Mouse (Mus musculus) gastrocnemius, postnatal 14 days (tissue): ENCODE results near the gene Sdc4. TPM values are rescaled to one million over a fixed set of nuclear protein-coding genes. Genes with fewer than 3 reads are reported as not detected.

Experiments used
- DNase-seq: peaks from one replicate; pipeline ENCODE4 v3.0.0; 2021; ENCODE audit warnings: mixed read lengths
- intact Hi-C: fragments of 180-260 bp; cut with DNase I; formaldehyde crosslinking; loops from one replicate; pipeline ENCODE4 v1.15.1; 2025; ENCODE audit warnings: low total_unique reads
- total RNA-seq, 2 experiments: library from RNA; stranded (reverse); gene quantifications; 2 replicates each; pipeline ENCODE4 v1.2.3; 2021

Sdc4 gene
- total RNA-seq, 2 experiments from 2014 or later, result 45.1 to 72.6 TPM

DNA sequence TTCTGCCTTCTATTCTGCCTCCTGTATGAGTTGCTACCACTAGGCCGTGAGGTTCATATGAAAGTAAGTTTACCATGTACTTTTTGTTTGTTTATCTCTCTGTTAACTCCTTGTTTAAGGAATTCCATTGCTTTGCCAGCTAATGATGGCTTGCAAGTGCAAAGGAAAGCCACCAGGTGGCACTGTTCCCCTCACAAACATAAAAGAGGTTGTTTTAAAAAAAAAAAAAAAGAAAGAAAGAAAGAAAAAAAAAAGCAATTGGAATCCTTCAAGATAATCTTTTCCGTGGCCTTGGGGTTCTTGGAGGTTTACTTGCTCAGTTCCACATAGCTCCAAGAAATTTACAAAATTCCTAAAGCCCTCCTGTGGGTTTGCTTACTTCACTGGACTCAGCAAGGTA, 26.5 kb downstream of the Sdc4 start:
- intact Hi-C loops, result loop anchor here (5.0 kb wide), 1 partner anchor 45 kb away; the partner anchor contains the start of gene Gm20458
- no peak for DNase-seq

DNA sequence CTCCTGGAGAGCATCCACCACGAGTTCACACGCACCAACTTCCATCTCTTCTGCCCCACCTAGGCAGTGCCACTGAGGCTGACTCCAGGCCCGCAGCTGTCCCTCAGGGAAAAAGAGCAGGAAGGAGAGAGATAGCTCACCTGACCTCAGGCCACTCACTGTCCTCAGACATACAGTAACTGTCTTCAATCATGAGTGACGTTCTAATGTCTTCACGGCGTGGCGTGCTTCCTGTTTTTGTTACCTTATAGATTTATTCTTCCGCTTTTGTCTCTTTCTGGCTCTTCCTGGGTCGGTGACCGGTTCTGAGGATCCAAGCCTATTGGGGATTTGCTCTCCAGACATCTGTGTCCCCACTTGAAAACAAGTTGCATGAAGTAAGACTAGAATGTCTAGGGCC, 29.1 kb downstream of the Sdc4 start:
- intact Hi-C loops, result loop anchor here (2.0 kb wide), 1 partner anchor 104 kb away; no protein-coding TSS in a partner anchor

DNA sequence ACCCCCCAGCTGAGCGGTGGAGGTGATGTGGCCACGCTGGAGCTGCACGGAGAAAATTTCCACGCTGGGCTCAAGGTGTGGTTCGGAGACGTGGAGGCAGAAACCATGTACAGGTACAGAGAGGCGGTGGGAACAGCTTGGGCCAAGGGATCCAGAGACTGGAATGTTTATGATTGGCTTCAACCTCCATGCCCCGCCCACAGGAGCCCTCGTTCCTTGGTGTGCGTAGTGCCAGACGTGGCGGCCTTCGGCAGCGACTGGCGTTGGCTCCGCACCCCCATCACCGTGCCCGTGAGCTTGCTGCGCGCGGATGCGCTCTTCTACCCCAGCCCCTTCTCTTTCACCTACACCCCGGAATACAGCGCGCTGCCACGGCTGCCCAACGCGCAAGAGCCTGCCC, 29.5 kb downstream of the Sdc4 start:
- DNase-seq, result no peak
- intact Hi-C loops, result loop anchor here (2.0 kb wide), 1 partner anchor 105 kb away; no protein-coding TSS in a partner anchor

More for the DNA sequence above, 29.1 kb downstream of the Sdc4 start:
- DNase-seq, result no peak

GRCm38 (mm10) chr2:164407708-164408107, 36.0 kb downstream of the Sdc4 start:
- peak; percentile 68 for DNase-seq
- intact Hi-C loops, result loop anchor here (2.0 kb wide), 1 partner anchor 303 kb away; no protein-coding TSS in a partner anchor

GRCm38 (mm10) chr2:164405519-164405918, 38.2 kb downstream of the Sdc4 start:
- no peak for DNase-seq
- intact Hi-C loops, result no loop called here

DNA sequence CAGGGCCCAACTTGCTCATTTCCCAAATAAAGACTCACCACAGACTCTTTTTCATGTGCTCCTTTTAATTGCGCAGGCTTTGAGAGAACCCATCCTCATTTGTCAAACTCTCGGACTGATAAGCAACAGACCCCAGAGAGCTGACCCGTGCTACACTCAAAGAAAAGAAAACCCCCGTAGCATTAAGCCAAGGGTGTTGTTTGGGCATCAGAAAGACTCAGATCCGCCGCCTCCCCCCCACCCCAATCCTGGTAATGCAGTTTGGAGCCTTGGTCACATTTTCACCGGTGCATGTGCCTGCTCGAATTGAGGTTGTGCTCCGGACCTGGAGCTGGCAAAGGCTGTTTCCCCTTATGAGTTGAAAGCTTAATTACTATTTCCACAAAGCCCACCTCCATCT, 38.6 kb downstream of the Sdc4 start, which contains the start of gene Matn4:
Matn4 (minus strand) TSS at position 101 of the 400 bp plus-strand sequence.
- no peak for DNase-seq
- intact Hi-C loops, result no loop called here

DNA sequence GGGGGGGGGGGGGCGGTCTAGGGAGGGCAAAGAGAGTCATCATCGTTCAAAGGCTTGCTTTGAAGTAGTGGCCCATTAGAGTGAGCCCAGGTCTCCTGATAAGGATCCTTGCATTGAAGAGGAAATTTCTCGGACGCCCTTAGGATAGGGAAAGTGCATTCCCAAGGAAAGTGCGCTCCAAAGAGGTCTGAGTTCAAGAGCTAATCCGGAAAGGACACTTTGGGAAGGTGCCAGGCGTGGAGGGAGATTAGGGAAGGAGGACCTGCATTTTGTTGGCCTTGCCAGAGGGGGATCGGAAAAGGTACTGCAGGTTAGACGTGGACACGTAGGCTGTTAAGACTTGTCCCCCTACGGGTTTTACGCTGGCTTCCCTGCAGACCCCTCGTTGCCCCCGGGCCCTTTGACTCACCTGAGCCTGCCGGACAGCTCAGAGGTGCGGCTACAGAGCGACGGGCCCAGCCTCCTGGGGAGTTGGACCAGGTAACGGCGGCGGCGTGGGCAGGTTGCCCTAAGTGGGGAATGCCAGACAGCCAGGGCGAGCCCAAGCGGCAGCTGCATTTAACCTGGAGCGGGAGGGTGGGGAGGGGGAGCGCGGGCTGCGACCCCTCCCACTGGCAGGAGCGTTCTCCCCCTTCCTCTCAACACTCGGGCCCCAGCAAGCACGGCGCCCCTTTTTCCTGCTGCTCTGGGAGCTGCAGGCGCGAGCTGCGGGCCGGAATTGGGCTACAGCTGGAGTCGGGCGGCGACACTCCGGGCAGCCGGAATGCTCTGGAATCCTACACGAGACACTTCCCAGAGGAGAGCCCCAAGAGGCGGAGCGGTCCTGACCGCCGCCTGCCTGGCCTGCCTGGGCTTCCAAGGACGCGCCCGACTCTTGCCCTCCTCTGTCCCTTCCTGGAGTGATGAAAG, 39.4 kb downstream of the Sdc4 start:
- intact Hi-C loops, result no loop called here
- DNase-seq, result peak; percentile 67

DNA sequence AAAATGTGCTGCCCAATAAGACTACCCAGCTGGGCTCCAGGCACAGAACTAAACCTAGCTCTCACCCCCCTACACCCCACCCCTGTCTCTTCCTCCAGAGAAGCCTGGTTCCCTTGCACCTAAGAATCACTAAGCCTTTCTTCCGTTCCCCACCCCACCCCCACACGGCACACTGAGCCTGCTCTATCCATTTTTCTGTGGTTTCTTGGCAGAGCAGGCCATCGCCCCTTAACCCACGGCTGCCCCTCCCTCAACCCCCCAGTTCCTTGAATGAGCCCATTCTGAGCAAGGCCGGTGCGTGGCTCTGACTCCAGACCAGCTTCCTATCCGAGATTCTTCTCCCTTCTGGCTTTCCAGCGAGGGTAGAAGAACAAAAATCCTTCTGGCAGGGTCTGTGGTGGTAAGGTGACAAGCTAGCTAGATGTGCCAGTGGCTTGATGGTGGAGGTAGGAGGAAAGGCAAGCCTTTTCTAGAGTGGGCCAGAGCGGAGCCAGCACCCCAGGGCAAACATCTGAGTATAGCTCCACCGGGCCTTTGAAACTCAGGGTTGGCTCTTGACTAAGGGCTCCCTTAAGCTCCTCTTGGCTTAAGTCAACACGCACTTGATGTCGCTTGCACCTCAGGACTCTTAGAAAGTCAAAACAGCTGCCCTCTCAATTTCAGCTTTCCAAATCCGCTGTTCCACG, 40.1 kb downstream of the Sdc4 start:
- intact Hi-C loops, result no loop called here
- no peak for DNase-seq

GRCm38 (mm10) chr2:164402906-164403305, 40.8 kb downstream of the Sdc4 start, which contains the start of gene Rbpjl:
Gene Rbpjl, plus strand, starts transcription at chr2:164403141.
- intact Hi-C loops, result no loop called here

DNA sequence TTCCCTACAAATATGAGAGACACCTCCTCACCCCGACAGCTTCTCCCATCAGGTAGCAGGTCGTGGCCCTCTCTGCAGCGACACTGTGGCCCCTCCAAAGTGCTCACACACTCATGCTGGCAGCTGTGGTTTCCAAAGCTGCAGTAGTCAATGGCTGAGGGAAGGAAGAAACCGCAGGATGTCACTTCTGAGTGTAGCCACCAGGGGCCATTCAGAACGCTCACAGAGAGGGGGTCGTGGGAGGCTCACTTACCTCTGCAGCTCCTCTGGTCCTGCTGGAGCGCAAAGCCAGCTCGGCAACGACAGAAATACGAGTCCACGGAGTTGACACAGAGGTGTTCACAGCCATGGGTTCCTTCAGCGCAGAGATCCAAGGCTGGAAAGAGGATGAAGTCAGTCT, 46.8 kb downstream of the Sdc4 start:
- DNase-seq, result no peak
- intact Hi-C loops, result no loop called here

More at GRCm38 (mm10) chr2:164402906-164403305, 40.8 kb downstream of the Sdc4 start, which contains the start of gene Rbpjl:
- peak; percentile 73 for DNase-seq

DNA sequence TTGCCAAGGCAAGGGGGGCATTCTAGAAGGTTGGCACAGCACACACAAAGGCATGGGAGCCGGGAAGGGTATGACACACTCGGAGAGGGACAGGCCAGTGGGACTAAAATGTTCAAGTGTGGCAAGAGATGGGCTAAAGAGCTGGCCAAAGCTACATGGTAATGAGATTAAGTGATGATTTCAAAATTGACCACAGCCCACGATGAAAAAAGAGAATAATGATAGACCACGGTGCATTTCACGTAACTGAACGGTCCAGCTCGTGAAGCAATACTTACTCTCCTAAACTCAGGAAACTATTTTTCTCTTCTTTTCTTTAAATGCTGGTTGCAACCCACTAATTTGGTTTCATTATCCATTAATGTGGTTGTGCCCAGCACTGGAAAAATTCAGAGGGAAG, 47.6 kb downstream of the Sdc4 start:
- no peak for DNase-seq
- intact Hi-C loops, result no loop called here

GRCm38 (mm10) chr2:164393126-164393525, 50.6 kb downstream of the Sdc4 start:
- intact Hi-C loops, result no loop called here
- no peak for DNase-seq

GRCm38 (mm10) chr2:164389499-164389898, 54.2 kb downstream of the Sdc4 start:
- intact Hi-C loops, result loop anchor here (10.0 kb wide), 1 partner anchor 255 kb away; no protein-coding TSS in a partner anchor

GRCm38 (mm10) chr2:164389020-164389419, 54.7 kb downstream of the Sdc4 start, which contains the start of gene Slpi:
Gene Slpi, minus strand, starts transcription at chr2:164389095.
- no peak for DNase-seq
- intact Hi-C loops, result loop anchor here (10.0 kb wide), 1 partner anchor 254 kb away; no protein-coding TSS in a partner anchor

More at GRCm38 (mm10) chr2:164389499-164389898, 54.2 kb downstream of the Sdc4 start:
- DNase-seq, result peak; percentile 82

GRCm38 (mm10) chr2:164386953-164387352, 56.7 kb downstream of the Sdc4 start:
- peak; percentile 22 for DNase-seq
- intact Hi-C loops, result loop anchor here (10.0 kb wide), 1 partner anchor 252 kb away; no protein-coding TSS in a partner anchor

- intact Hi-C loops, result loop anchor here (10.0 kb wide), 1 partner anchor 251 kb away; no protein-coding TSS in a partner anchor
- no peak for DNase-seq
Observed at GRCm38 (mm10) chr2:164385927-164386763, 57.5 kb downstream of the Sdc4 start.

DNA sequence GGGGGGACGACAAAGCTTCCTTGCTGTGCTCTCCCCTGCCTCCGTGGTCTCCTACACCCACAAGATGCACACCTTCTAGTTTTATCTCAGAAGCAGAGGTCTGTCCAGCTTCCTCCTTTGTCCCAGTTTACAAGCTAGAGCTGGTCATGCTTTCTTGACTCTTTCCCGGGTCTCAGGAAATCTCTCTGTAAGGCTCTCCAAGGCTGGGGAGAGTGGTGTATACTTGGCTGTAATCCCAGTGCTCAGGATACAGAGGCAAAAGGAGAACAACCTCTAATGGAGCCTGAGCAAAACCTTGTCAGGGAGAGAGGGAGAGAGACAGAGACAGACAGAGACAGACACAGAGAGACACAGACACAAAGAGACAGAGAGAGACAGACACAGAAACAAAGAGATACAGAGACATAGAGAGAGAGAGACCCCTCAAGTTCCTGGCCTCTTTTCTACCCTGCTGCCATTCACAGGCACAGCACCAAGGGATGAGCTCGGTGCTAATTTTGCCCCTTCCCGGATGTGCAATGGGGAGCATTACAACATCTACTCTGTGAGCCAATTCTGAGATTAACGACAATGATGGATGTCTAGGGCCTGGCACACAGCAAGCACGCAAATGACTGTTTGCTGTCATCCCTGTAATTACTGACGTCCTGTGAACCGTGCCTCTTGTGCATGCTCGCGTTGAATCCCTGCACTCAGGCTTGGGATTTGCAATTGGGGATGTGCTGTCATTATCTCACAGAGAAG, 59.9 kb downstream of the Sdc4 start:
- intact Hi-C loops, result loop anchor here (10.0 kb wide), 1 partner anchor 249 kb away; no protein-coding TSS in a partner anchor
- no peak for DNase-seq

GRCm38 (mm10) chr2:164382971-164383370, 60.7 kb downstream of the Sdc4 start:
- no peak for DNase-seq
- intact Hi-C loops, result loop anchor here (10.0 kb wide), 1 partner anchor 248 kb away; no protein-coding TSS in a partner anchor
